Comparison of ENCODE assay signal across 9 mouse cellular contexts in genomic region chr7:112458440-112458839, GRCm38 (mm10). TPM values are rescaled to one million over a fixed set of nuclear protein-coding genes. Genes with fewer than 3 reads are reported as not detected.
DNase-seq lines count a peak whose midpoint lies in the region; ATAC-seq and TF ChIP-seq lines count a peak whose summit lies in the region.
"Had no signal": no experiment of that assay in that cellular context is flagged by ENCODE, and none has a peak within 500 bp of the region (broad histone marks: within the 10 kb centered on the region; RNA-seq: fewer than 3 reads in every experiment).

No protein-coding gene starts in this region.

- peak; percentile 64 for DNase-seq in cerebellum, adult 11 months
- DNase-seq in kidney, adult 11 months, result peak; percentile 24
- DNase-seq in forebrain, embryonic 14.5 days (ENCODE audit: low spot score), result no peak
- no peak for DNase-seq in thymus, postnatal 25 days
- no peak for DNase-seq in forebrain, postnatal 0 days
- DNase-seq: lung, embryonic 14.5 days had no signal

- H3K4me1 ChIP-seq in heart, embryonic 12.5 days (replicated peaks), result peaks cover 57% of the 10 kb centered on the region
- peaks cover 44% of the 10 kb centered on the region for H3K4me1 ChIP-seq in heart, embryonic 11.5 days (ENCODE audit: control insufficient read depth, insufficient read depth, low read length)
- H3K4me1 ChIP-seq in forebrain, embryonic 14.5 days (ENCODE audit: control insufficient read depth, insufficient read depth, low read length), result peaks cover 5% of the 10 kb centered on the region; the same call in 1 of the 2 replicates
- no peaks in the 10 kb centered on the region for H3K4me1 ChIP-seq in forebrain, postnatal 0 days (ENCODE audit: insufficient read depth)

- TF ChIP-seq POLR2A in myocyte (IDR thresholded peaks at IDR 0.05; ENCODE audit: insufficient read length, low read depth), result no peak

- H3K79me2 ChIP-seq in myocyte (ENCODE audit: control insufficient read depth, insufficient read depth), result peaks cover 67% of the 10 kb centered on the region

- no peaks in the 10 kb centered on the region for H3K36me3 ChIP-seq in heart, embryonic 12.5 days
- no peaks in the 10 kb centered on the region for H3K36me3 ChIP-seq in heart, embryonic 11.5 days (ENCODE audit: control insufficient read depth, insufficient read depth, low read length)
- no peaks in the 10 kb centered on the region for H3K36me3 ChIP-seq in myocyte (ENCODE audit: control insufficient read depth, insufficient read depth)
- H3K36me3 ChIP-seq in forebrain, embryonic 14.5 days (ENCODE audit: control insufficient read depth, insufficient read depth, low read length), result no peaks in the 10 kb centered on the region
- no peaks in the 10 kb centered on the region for H3K36me3 ChIP-seq in forebrain, postnatal 0 days (ENCODE audit: insufficient read depth)

- H3K4me2 ChIP-seq in heart, embryonic 12.5 days, result no peak overlapping the region
- no peak overlapping the region for H3K4me2 ChIP-seq in heart, embryonic 11.5 days
- H3K4me2 ChIP-seq in myocyte (ENCODE audit: low read depth), result peak overlapping the region; percentile 52
- H3K4me2 ChIP-seq in forebrain, embryonic 14.5 days (ENCODE audit: low read length), result no peak overlapping the region
- no peak overlapping the region for H3K4me2 ChIP-seq in forebrain, postnatal 0 days (ENCODE audit: low read depth)
- H3K4me2 ChIP-seq: lung, embryonic 14.5 days had no signal

- no peak overlapping the region for H3ac ChIP-seq in myocyte (ENCODE audit: control insufficient read depth, insufficient read length)

- no peak overlapping the region for H3K4me3 ChIP-seq in heart, embryonic 12.5 days
- H3K4me3 ChIP-seq in heart, embryonic 11.5 days (ENCODE audit: low read depth, low read length), result no peak overlapping the region
- no peak overlapping the region for H3K4me3 ChIP-seq in myocyte
- H3K4me3 ChIP-seq in forebrain, embryonic 14.5 days (ENCODE audit: low read depth, low read length), result no peak overlapping the region
- H3K4me3 ChIP-seq in forebrain, postnatal 0 days (ENCODE audit: low read depth, low read length), result no peak overlapping the region

- H3K27me3 ChIP-seq in heart, embryonic 12.5 days (replicated peaks), result no peaks in the 10 kb centered on the region
- no peaks in the 10 kb centered on the region for H3K27me3 ChIP-seq in heart, embryonic 11.5 days (ENCODE audit: control insufficient read depth, insufficient read depth, low read length)
- no peaks in the 10 kb centered on the region for H3K27me3 ChIP-seq in myocyte (ENCODE audit: control insufficient read depth, insufficient read depth, insufficient read length)
- no peaks in the 10 kb centered on the region for H3K27me3 ChIP-seq in forebrain, embryonic 14.5 days (replicated peaks; ENCODE audit: control insufficient read depth, insufficient read depth, low read length)
- no peaks in the 10 kb centered on the region for H3K27me3 ChIP-seq in forebrain, postnatal 0 days (ENCODE audit: insufficient read depth, low read length)

- no peak for TF ChIP-seq CTCF in forebrain, postnatal 0 days (IDR thresholded peaks at IDR 0.05; ENCODE audit: low read depth)

- WGBS in heart, embryonic 12.5 days, result 69% methylated on average over 5 of the region's 5 CpGs
- WGBS in heart, embryonic 11.5 days (ENCODE audit: insufficient replicate concordance), result 64% methylated on average over 5 of the region's 5 CpGs
- WGBS in forebrain, embryonic 14.5 days, result 65% methylated on average over 5 of the region's 5 CpGs
- WGBS in forebrain, postnatal 0 days, result 56% methylated on average over 5 of the region's 5 CpGs

- ATAC-seq in heart, embryonic 12.5 days (ENCODE audit: insufficient number of reproducible peaks, low FRiP score), result 0 out of 2 replicates have a peak, but pooled peaks have one; percentile 19
- ATAC-seq in heart, embryonic 11.5 days (replicated peaks; ENCODE audit: insufficient number of reproducible peaks, low FRiP score, low TSS enrichment), result no peak
- ATAC-seq in forebrain, embryonic 14.5 days, result no peak
- ATAC-seq in forebrain, postnatal 0 days, result no peak

- no peak overlapping the region for H3K27ac ChIP-seq in heart, embryonic 12.5 days (ENCODE audit: poor library complexity, severe bottlenecking)
- no peak overlapping the region for H3K27ac ChIP-seq in heart, embryonic 11.5 days (ENCODE audit: low read depth, low read length)
- H3K27ac ChIP-seq in forebrain, embryonic 14.5 days (ENCODE audit: low read depth, low read length), result no peak overlapping the region
- H3K27ac ChIP-seq in forebrain, postnatal 0 days (ENCODE audit: low read depth, low read length), result no peak overlapping the region

- H3K9ac ChIP-seq in heart, embryonic 12.5 days, result no peak overlapping the region
- no peak overlapping the region for H3K9ac ChIP-seq in heart, embryonic 11.5 days (ENCODE audit: low read depth, low read length)
- no peak overlapping the region for H3K9ac ChIP-seq in forebrain, embryonic 14.5 days (ENCODE audit: low read length)
- H3K9ac ChIP-seq in forebrain, postnatal 0 days, result no peak overlapping the region
- H3K9ac ChIP-seq: lung, embryonic 14.5 days had no signal

- no peaks in the 10 kb centered on the region for H3K9me3 ChIP-seq in heart, embryonic 12.5 days (replicated peaks)
- no peaks in the 10 kb centered on the region for H3K9me3 ChIP-seq in heart, embryonic 11.5 days (replicated peaks; ENCODE audit: control insufficient read depth, low read length)
- no peaks in the 10 kb centered on the region for H3K9me3 ChIP-seq in forebrain, embryonic 14.5 days (replicated peaks; ENCODE audit: control insufficient read depth, low read length)
- H3K9me3 ChIP-seq in forebrain, postnatal 0 days (ENCODE audit: low read length), result no peaks in the 10 kb centered on the region

TF ChIP-seq in myocyte, 11 proteins besides CTCF, POLR2A, EP300 and RAD21:
- TF ChIP-seq USF1 (IDR thresholded peaks at IDR 0.05; ENCODE audit: low read depth) (peak; percentile 50), SRF (IDR thresholded peaks at IDR 0.05; ENCODE audit: control insufficient read depth, insufficient read length, low read depth) (no peak)

RNA-seq across cellular contexts. Expression of gene Parva, which starts 31.1 kb away (rescaled TPM):
- 101 and 103 TPM in 2 replicates for polyA plus RNA-seq in heart, embryonic 12.5 days (2016; fragmentation: Nextera tagmentation; extraction: Ambion mirVana)
- 83.3 and 93.3 TPM in 2 replicates for polyA plus RNA-seq in heart, embryonic 11.5 days (2014; fragmentation: Nextera tagmentation; extraction: Ambion mirVana)
- polyA plus RNA-seq in myocyte (2012; fragmentation: generic; extraction: Trizol), result 78.3 TPM
- 17.4 and 22.2 TPM in 2 replicates for polyA plus RNA-seq in forebrain, embryonic 14.5 days (2014; fragmentation: Nextera tagmentation; extraction: Ambion mirVana)
- total RNA-seq in forebrain, postnatal 0 days (2014; rRNA removed), result 13.9 and 17.6 TPM in 2 replicates
- 12.0 and 19.1 TPM in 2 replicates for polyA plus RNA-seq in forebrain, postnatal 0 days (2015; fragmentation: Nextera tagmentation; extraction: Ambion mirVana)

Comparison
In these comparisons a context has a peak if more than half of its experiments do, and no peak if none do; other contexts are left out.
1. DNase-seq: peak in cerebellum, adult 11 months (single experiment) and kidney, adult 11 months (single experiment); none in forebrain, embryonic 14.5 days (single experiment), thymus, postnatal 25 days (single experiment) and forebrain, postnatal 0 days (single experiment).